Mouse (Mus musculus) midbrain, embryonic 15.5 days (tissue): Measurements from ENCODE around the gene Dph2. TPM values are rescaled to one million over a fixed set of nuclear protein-coding genes. Genes with fewer than 3 reads are reported as not detected.

Experiments used
- ATAC-seq: fragments of 200-750 bp; cut with Nextera tagmentation; replicated peaks from 2 replicates; pipeline ENCODE4 v1.8.0; 2017; ENCODE audit warnings: moderate TSS enrichment
- H3K27ac ChIP-seq: fragments of 300-500 bp; sonication (generic); 2 replicates; pipeline ENCODE4 v1.5.1; 2015; ENCODE audit warnings: mild to moderate bottlenecking, inconsistent platforms
- H3K27me3 ChIP-seq: fragments of 300-500 bp; sonication (generic); replicated peaks from 2 replicates; pipeline ENCODE4 v1.6.1; 2015; ENCODE audit warnings: inconsistent platforms
- H3K36me3 ChIP-seq: fragments of 300-500 bp; sonication (generic); replicated peaks from 2 replicates; pipeline ENCODE4 v1.6.1; 2015; ENCODE audit warnings: inconsistent platforms
- H3K4me1 ChIP-seq: fragments of 300-500 bp; sonication (generic); 2 replicates; pipeline ENCODE4 v1.6.1; 2015; ENCODE audit warnings: inconsistent platforms
- H3K4me2 ChIP-seq: fragments of 300-500 bp; sonication (generic); 2 replicates; pipeline ENCODE4 v1.6.1; 2015; ENCODE audit warnings: inconsistent platforms, mild to moderate bottlenecking, moderate library complexity
- H3K4me3 ChIP-seq: fragments of 300-500 bp; sonication (generic); 2 replicates; pipeline ENCODE4 v1.5.1; 2015; ENCODE audit warnings: mild to moderate bottlenecking, inconsistent platforms
- H3K9ac ChIP-seq: fragments of 300-500 bp; sonication (generic); 2 replicates; pipeline ENCODE4 v1.6.1; 2015; ENCODE audit warnings: mild to moderate bottlenecking, inconsistent platforms
- H3K9me3 ChIP-seq: fragments of 300-500 bp; sonication (generic); 2 replicates; pipeline ENCODE4 v1.6.1; 2016; ENCODE audit warnings: inconsistent platforms
- WGBS: fragments of 180-500 bp; shearing (Covaris S2); methylation state at CpG from one replicate; pipeline ENCODE4 v1.1.7; 2015; ENCODE audit warnings: mixed read lengths; 5-methylcytosine and 5-hydroxymethylcytosine counted together
- polyA plus RNA-seq: library from polyadenylated mRNA; unstranded; fragments of >200 nt; fragmentation: Nextera tagmentation; extraction: Ambion mirVana; gene quantifications from 2 replicates; pipeline ENCODE4 v1.2.1, GENCODE M21; 2015

Gene Dph2
- polyA plus RNA-seq, 1 experiment from 2014 or later, result 24.0 TPM

GRCm38 (mm10) chr4:117918261-117918660 lies 26.4 kb upstream of the Dph2 start:
- Histone ChIP-seq H3K4me2 (no peak overlapping the region), H3K4me3 (no peak overlapping the region), H3K36me3 (no peaks in the 10 kb centered on the region), H3K27ac (no peak overlapping the region), H3K9ac (no peak overlapping the region), H3K27me3 (no peaks in the 10 kb centered on the region), H3K9me3 (no peaks in the 10 kb centered on the region), H3K4me1 (peaks cover 17% of the 10 kb centered on the region)
- WGBS, result 63% methylated on average over 3 of the region's 3 CpGs
- ATAC-seq, result no peak

- Histone ChIP-seq H3K4me2 (no peak overlapping the region), H3K27ac (no peak overlapping the region), H3K9ac (no peak overlapping the region), H3K27me3 (no peaks in the 10 kb centered on the region), H3K9me3 (no peaks in the 10 kb centered on the region), H3K36me3 (no peaks in the 10 kb centered on the region), H3K4me1 (peaks cover 21% of the 10 kb centered on the region), H3K4me3 (no peak overlapping the region)
- WGBS, result 96% methylated on average over 4 of the region's 4 CpGs
- ATAC-seq, result no peak
Observed at GRCm38 (mm10) chr4:117917847-117918246, 26.0 kb upstream of the Dph2 start.

- Histone ChIP-seq H3K9ac (no peak overlapping the region), H3K4me1 (peaks cover 26% of the 10 kb centered on the region), H3K4me3 (no peak overlapping the region), H3K27me3 (no peaks in the 10 kb centered on the region), H3K4me2 (no peak overlapping the region), H3K9me3 (no peaks in the 10 kb centered on the region), H3K36me3 (no peaks in the 10 kb centered on the region), H3K27ac (no peak overlapping the region)
- WGBS, result 96% methylated on average over 4 of the region's 4 CpGs
- no peak for ATAC-seq
Observed at GRCm38 (mm10) chr4:117917402-117917801, 25.6 kb upstream of the Dph2 start.

GRCm38 (mm10) chr4:117916386-117916785 lies 24.6 kb upstream of the Dph2 start:
- Histone ChIP-seq H3K9ac (no peak overlapping the region), H3K36me3 (no peaks in the 10 kb centered on the region), H3K9me3 (no peaks in the 10 kb centered on the region), H3K4me2 (no peak overlapping the region; the same call in 1 of the 2 replicates), H3K27ac (no peak overlapping the region), H3K4me3 (no peak overlapping the region), H3K4me1 (peaks cover 36% of the 10 kb centered on the region), H3K27me3 (no peaks in the 10 kb centered on the region)
- WGBS, result 89% methylated on average over 5 of the region's 5 CpGs
- no peak for ATAC-seq

GRCm38 (mm10) chr4:117915489-117916105 lies 23.8 kb upstream of the Dph2 start:
- peaks cover 43% of the 10 kb centered on the region for H3K4me1 ChIP-seq
- no peak for ATAC-seq
- H3K27ac ChIP-seq, result peak overlapping the region; percentile 88
- peak overlapping the region; percentile 91 for H3K4me3 ChIP-seq
- H3K9ac ChIP-seq, result peak overlapping the region; percentile 87
- H3K9me3 ChIP-seq, result no peaks in the 10 kb centered on the region
- WGBS, result 6% methylated on average over 19 of the region's 19 CpGs
- no peaks in the 10 kb centered on the region for H3K36me3 ChIP-seq
- peak overlapping the region; percentile 99 for H3K4me2 ChIP-seq
- H3K27me3 ChIP-seq, result no peaks in the 10 kb centered on the region

GRCm38 (mm10) chr4:117914591-117915442 lies 23.0 kb upstream of the Dph2 start, which contains the start of gene Ipo13:
Ipo13 (minus strand) TSS chr4:117914999.
- Histone ChIP-seq H3K27ac (peak within 1 kb of the TSS; percentile 88), H3K4me3 (peak within 1 kb of the TSS; percentile 91), H3K27me3 (no peaks in the 10 kb centered on the region), H3K4me1 (peaks cover 51% of the 10 kb centered on the region), H3K9ac (peak within 1 kb of the TSS; percentile 87), H3K4me2 (peak within 1 kb of the TSS; percentile 99), H3K36me3 (no peaks in the 10 kb centered on the region), H3K9me3 (no peaks in the 10 kb centered on the region)
- peak; percentile 96 for ATAC-seq
- under 1% methylated on average over 61 of the region's 61 CpGs for WGBS

- peak; percentile 8 for ATAC-seq
- WGBS, result 18% methylated on average over 8 of the region's 8 CpGs
Observed at GRCm38 (mm10) chr4:117914031-117914430, 22.2 kb upstream of the Dph2 start.

GRCm38 (mm10) chr4:117913421-117913820 lies 21.6 kb upstream of the Dph2 start:
- Histone ChIP-seq H3K4me1 (peaks cover 65% of the 10 kb centered on the region), H3K9ac (peak overlapping the region; percentile 87), H3K27ac (no peak overlapping the region), H3K4me3 (peak overlapping the region; percentile 91), H3K27me3 (no peaks in the 10 kb centered on the region), H3K36me3 (no peaks in the 10 kb centered on the region), H3K4me2 (peak overlapping the region; percentile 99), H3K9me3 (no peaks in the 10 kb centered on the region)
- WGBS, result 31% methylated on average over 3 of the region's 3 CpGs
- ATAC-seq, result no peak

More at GRCm38 (mm10) chr4:117914031-117914430, 22.2 kb upstream of the Dph2 start:
- peak overlapping the region; percentile 87 for H3K9ac ChIP-seq
- H3K4me2 ChIP-seq, result peak overlapping the region; percentile 99
- no peaks in the 10 kb centered on the region for H3K36me3 ChIP-seq
- H3K27me3 ChIP-seq, result no peaks in the 10 kb centered on the region
- no peak overlapping the region for H3K27ac ChIP-seq
- peaks cover 59% of the 10 kb centered on the region for H3K4me1 ChIP-seq
- peak overlapping the region; percentile 91 for H3K4me3 ChIP-seq
- H3K9me3 ChIP-seq, result no peaks in the 10 kb centered on the region

GRCm38 (mm10) chr4:117912685-117913273 lies 20.9 kb upstream of the Dph2 start:
- no peak for ATAC-seq
- 69% methylated on average over 7 of the region's 7 CpGs for WGBS
- H3K27me3 ChIP-seq, result no peaks in the 10 kb centered on the region
- no peak overlapping the region for H3K27ac ChIP-seq
- no peaks in the 10 kb centered on the region for H3K9me3 ChIP-seq
- H3K4me3 ChIP-seq, result peak overlapping the region; percentile 91
- no peaks in the 10 kb centered on the region for H3K36me3 ChIP-seq
- H3K4me1 ChIP-seq, result peaks cover 72% of the 10 kb centered on the region
- no peak overlapping the region; the same call in 1 of the 2 replicates for H3K9ac ChIP-seq
- peak overlapping the region; percentile 99 for H3K4me2 ChIP-seq

GRCm38 (mm10) chr4:117912131-117912561 lies 20.3 kb upstream of the Dph2 start:
- no peaks in the 10 kb centered on the region for H3K36me3 ChIP-seq
- no peaks in the 10 kb centered on the region for H3K27me3 ChIP-seq
- no peak for ATAC-seq
- no peak overlapping the region for H3K4me3 ChIP-seq
- H3K4me2 ChIP-seq, result no peak overlapping the region; the same call in 1 of the 2 replicates
- H3K9me3 ChIP-seq, result no peaks in the 10 kb centered on the region
- no peak overlapping the region for H3K27ac ChIP-seq
- H3K4me1 ChIP-seq, result peaks cover 75% of the 10 kb centered on the region
- WGBS, result 90% methylated on average over 13 of the region's 13 CpGs
- H3K9ac ChIP-seq, result no peak overlapping the region

- Histone ChIP-seq H3K27ac (peak overlapping the region; percentile 74), H3K9me3 (no peaks in the 10 kb centered on the region), H3K4me3 (peak overlapping the region; percentile 16; the same call in 1 of the 2 replicates), H3K4me1 (peaks cover 64% of the 10 kb centered on the region), H3K27me3 (no peaks in the 10 kb centered on the region), H3K9ac (peak overlapping the region; percentile 13; the same call in 1 of the 2 replicates), H3K36me3 (peaks cover 15% of the 10 kb centered on the region), H3K4me2 (peak overlapping the region; percentile 47)
- peak; percentile 82 for ATAC-seq
- WGBS, result 50% methylated on average over 8 of the region's 8 CpGs
Observed at GRCm38 (mm10) chr4:117908834-117909453, 17.1 kb upstream of the Dph2 start.

GRCm38 (mm10) chr4:117906196-117906595 lies 14.4 kb upstream of the Dph2 start:
- peaks cover 37% of the 10 kb centered on the region for H3K4me1 ChIP-seq
- H3K9me3 ChIP-seq, result no peaks in the 10 kb centered on the region
- H3K4me2 ChIP-seq, result no peak overlapping the region
- no peak overlapping the region for H3K9ac ChIP-seq
- WGBS, result 85% methylated on average over 3 of the region's 3 CpGs
- no peak for ATAC-seq
- no peak overlapping the region for H3K27ac ChIP-seq
- H3K36me3 ChIP-seq, result peaks cover 41% of the 10 kb centered on the region
- no peaks in the 10 kb centered on the region for H3K27me3 ChIP-seq
- no peak overlapping the region for H3K4me3 ChIP-seq
